Mouse (Mus musculus) liver, embryonic 12.5 days (tissue): ENCODE measurements around the gene Prss23. TPM values are rescaled to one million over a fixed set of nuclear protein-coding genes. Genes with fewer than 3 reads are reported as not detected.
A peak's percentile ranks its signal among the peaks of the same experiment; 100 is the strongest.

ENCODE experiments used
- ATAC-seq: fragments of 200-750 bp; cut with Nextera tagmentation; 2 replicates; pipeline ENCODE4 v1.8.0; 2017; ENCODE audit warnings: moderate number of reproducible peaks, mild to moderate bottlenecking, moderate library complexity
- H3K27ac ChIP-seq: fragments of 300-500 bp; sonication (generic); 2 replicates; pipeline ENCODE4 v1.5.1; 2016; ENCODE audit warnings: mild to moderate bottlenecking
- H3K27me3 ChIP-seq: fragments of 300-500 bp; sonication (generic); replicated peaks from 2 replicates; pipeline ENCODE4 v1.6.1; 2016; ENCODE audit warnings: mild to moderate bottlenecking, moderate library complexity
- H3K36me3 ChIP-seq: fragments of 300-500 bp; sonication (generic); 2 replicates; pipeline ENCODE4 v1.6.1; 2016; ENCODE audit warnings: mild to moderate bottlenecking, moderate library complexity
- H3K4me1 ChIP-seq: fragments of 300-500 bp; sonication (generic); 2 replicates; pipeline ENCODE4 v1.6.1; 2016
- H3K4me2 ChIP-seq: fragments of 300-500 bp; sonication (generic); 2 replicates; pipeline ENCODE4 v1.6.1; 2016; ENCODE audit warnings: mild to moderate bottlenecking, moderate library complexity
- H3K4me3 ChIP-seq: fragments of 300-500 bp; sonication (generic); 2 replicates; pipeline ENCODE4 v1.5.1; 2016; ENCODE audit warnings: mild to moderate bottlenecking, moderate library complexity
- H3K9ac ChIP-seq: fragments of 300-500 bp; sonication (generic); 2 replicates; pipeline ENCODE4 v1.6.1; 2016; ENCODE audit warnings: mild to moderate bottlenecking, moderate library complexity
- H3K9me3 ChIP-seq: fragments of 300-500 bp; sonication (generic); replicated peaks from 2 replicates; pipeline ENCODE4 v1.6.1; 2016; ENCODE audit warnings: mild to moderate bottlenecking, moderate library complexity
- WGBS: fragments of 180-500 bp; shearing (Covaris S2); methylation state at CpG from one replicate; pipeline ENCODE4 v1.1.7; 2016; ENCODE audit not compliant: insufficient replicate concordance; 5-methylcytosine and 5-hydroxymethylcytosine counted together
- polyA plus RNA-seq: library from polyadenylated mRNA; unstranded; fragments of >200 nt; fragmentation: Nextera tagmentation; extraction: Ambion mirVana; gene quantifications from 2 replicates; pipeline ENCODE4 v1.2.1, GENCODE M21; 2016

The Prss23 gene
- polyA plus RNA-seq, 1 experiment from 2014 or later: 5.4 TPM

GRCm38 (mm10) chr7:89554068-89554467, 27.1 kb upstream of the Prss23 start:
- Histone ChIP-seq H3K4me1 (no peaks in the 10 kb centered on the region), H3K27ac (no peak overlapping the region), H3K4me3 (no peak overlapping the region), H3K9ac (no peak overlapping the region), H3K9me3 (no peaks in the 10 kb centered on the region), H3K36me3 (no peaks in the 10 kb centered on the region), H3K27me3 (no peaks in the 10 kb centered on the region), H3K4me2 (no peak overlapping the region)
- no peak for ATAC-seq
- WGBS: 40% methylated on average over 1 of the region's 1 CpGs

DNA sequence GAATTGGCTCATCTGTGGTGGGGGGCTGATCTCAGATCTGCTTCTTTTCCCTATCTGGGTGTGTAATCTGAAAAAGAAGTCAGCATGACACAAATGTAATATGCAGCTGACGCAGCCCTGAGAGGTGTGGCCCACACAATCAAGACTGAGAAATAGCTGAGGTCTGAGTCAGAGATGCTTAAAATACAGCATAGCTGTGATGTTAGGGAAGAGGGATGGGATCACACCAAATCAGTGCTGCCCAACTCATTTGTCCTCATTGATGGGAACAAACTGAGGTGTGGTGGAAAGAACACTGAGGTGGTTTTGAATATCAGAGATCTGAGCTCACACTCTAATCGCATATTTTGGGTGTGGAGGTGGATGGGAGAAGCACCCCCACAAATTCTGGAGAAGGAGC, 14.0 kb upstream of the Prss23 start:
- H3K4me3 ChIP-seq: no peak overlapping the region
- no peaks in the 10 kb centered on the region for H3K9me3 ChIP-seq
- no peaks in the 10 kb centered on the region for H3K27me3 ChIP-seq
- H3K27ac ChIP-seq: no peak overlapping the region
- 74% methylated on average over 2 of the region's 2 CpGs for WGBS
- H3K4me1 ChIP-seq: 0 out of 2 replicates have a peak, but pooled peaks cover 3% of the 10 kb centered on the region
- no peaks in the 10 kb centered on the region for H3K36me3 ChIP-seq
- ATAC-seq: no peak
- no peak overlapping the region for H3K4me2 ChIP-seq
- no peak overlapping the region for H3K9ac ChIP-seq

DNA sequence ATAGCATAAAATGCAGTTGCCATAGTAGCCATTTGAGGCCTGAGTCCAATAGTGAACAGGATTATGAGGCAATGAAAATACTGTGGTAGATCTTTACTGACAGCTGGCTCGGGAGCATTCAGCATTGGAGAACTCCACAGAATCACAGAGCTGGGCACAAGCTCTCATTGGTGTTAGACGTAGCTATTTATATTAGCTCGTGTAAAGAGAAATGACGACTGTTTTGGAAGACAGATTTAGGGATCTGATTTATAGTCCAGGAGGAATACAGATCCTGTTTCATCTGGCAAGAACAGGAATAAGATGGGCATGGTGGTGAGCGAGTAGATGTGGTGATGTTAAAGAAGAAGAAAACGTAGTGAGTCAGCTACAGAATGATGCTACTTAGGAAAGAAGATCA, 12.4 kb upstream of the Prss23 start:
- WGBS: 54% methylated on average over 6 of the region's 6 CpGs
- Histone ChIP-seq H3K36me3 (no peaks in the 10 kb centered on the region), H3K9me3 (no peaks in the 10 kb centered on the region), H3K4me3 (no peak overlapping the region), H3K27ac (no peak overlapping the region), H3K27me3 (no peaks in the 10 kb centered on the region), H3K9ac (no peak overlapping the region), H3K4me2 (no peak overlapping the region), H3K4me1 (0 out of 2 replicates have a peak, but pooled peaks cover 3% of the 10 kb centered on the region)
- ATAC-seq: no peak

DNA sequence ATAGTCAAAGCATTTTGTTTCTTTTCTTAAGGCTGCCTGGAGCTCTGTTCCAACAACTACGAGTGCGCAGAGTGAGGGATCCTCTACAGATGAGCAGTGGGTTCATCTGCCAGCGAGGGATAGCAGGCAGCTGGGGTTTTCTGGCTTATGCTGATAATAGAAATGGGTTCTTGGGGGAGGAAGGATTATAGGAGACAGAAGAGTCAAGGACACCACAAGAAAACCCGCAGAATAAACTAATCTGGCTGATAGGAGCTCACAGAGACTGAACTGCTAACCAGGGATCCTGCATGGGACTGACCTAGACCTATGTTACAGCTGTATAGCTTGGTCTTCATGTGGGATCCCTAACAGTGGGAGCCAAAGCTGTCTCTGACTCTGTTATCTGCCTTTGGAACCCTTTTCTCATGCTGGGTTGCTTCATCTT, 456 bp upstream of the Prss23 start:
- Histone ChIP-seq H3K9me3 (no peaks in the 10 kb centered on the region), H3K27ac (no peak overlapping the region)
- WGBS: 28% methylated on average over 4 of the region's 4 CpGs

DNA sequence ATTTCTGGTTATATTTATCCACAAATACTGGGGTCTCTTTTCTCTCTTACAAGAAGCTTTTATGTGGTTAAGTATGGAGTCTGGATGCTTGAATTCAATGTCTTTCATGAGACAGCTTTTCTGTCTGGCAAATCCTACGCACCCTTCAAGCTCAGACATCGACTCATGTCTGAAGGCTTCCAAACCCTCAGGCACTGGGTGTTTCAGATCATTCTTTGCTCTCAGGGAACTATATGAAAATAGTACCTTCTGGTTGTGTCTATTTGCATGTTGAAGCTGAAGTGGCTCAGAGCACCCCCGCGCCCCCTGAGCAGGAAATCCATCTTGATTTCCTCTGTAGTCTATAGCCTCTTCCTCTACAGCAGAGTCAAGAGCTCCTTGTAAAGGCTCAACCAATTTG, 3.2 kb downstream of the Prss23 start:
- no peak for ATAC-seq
- no peak overlapping the region for H3K4me2 ChIP-seq
- peaks cover 22% of the 10 kb centered on the region for H3K27me3 ChIP-seq
- WGBS: 73% methylated on average over 4 of the region's 4 CpGs
- no peak overlapping the region for H3K27ac ChIP-seq
- no peak overlapping the region for H3K9ac ChIP-seq
- H3K4me3 ChIP-seq: no peak overlapping the region
- 0 out of 2 replicates have a peak, but pooled peaks cover 13% of the 10 kb centered on the region for H3K4me1 ChIP-seq
- no peaks in the 10 kb centered on the region for H3K36me3 ChIP-seq
- no peaks in the 10 kb centered on the region for H3K9me3 ChIP-seq

More for the DNA sequence above, 456 bp upstream of the Prss23 start:
- H3K4me1 ChIP-seq: 0 out of 2 replicates have a peak, but pooled peaks cover 6% of the 10 kb centered on the region
- no peak overlapping the region for H3K4me2 ChIP-seq
- no peak overlapping the region for H3K4me3 ChIP-seq
- peak; percentile 64 for ATAC-seq
- no peaks in the 10 kb centered on the region for H3K27me3 ChIP-seq
- H3K36me3 ChIP-seq: no peaks in the 10 kb centered on the region
- H3K9ac ChIP-seq: no peak overlapping the region

- Histone ChIP-seq H3K4me2 (no peak overlapping the region), H3K4me1 (0 out of 2 replicates have a peak, but pooled peaks cover 8% of the 10 kb centered on the region), H3K9ac (no peak overlapping the region), H3K27me3 (peaks cover 38% of the 10 kb centered on the region), H3K9me3 (no peaks in the 10 kb centered on the region), H3K27ac (no peak overlapping the region), H3K4me3 (no peak overlapping the region), H3K36me3 (no peaks in the 10 kb centered on the region)
- no peak for ATAC-seq
- 40% methylated on average over 10 of the region's 10 CpGs for WGBS
These were observed 4.8 kb downstream of the Prss23 start for GRCm38 (mm10) chr7:89522170-89522569.

DNA sequence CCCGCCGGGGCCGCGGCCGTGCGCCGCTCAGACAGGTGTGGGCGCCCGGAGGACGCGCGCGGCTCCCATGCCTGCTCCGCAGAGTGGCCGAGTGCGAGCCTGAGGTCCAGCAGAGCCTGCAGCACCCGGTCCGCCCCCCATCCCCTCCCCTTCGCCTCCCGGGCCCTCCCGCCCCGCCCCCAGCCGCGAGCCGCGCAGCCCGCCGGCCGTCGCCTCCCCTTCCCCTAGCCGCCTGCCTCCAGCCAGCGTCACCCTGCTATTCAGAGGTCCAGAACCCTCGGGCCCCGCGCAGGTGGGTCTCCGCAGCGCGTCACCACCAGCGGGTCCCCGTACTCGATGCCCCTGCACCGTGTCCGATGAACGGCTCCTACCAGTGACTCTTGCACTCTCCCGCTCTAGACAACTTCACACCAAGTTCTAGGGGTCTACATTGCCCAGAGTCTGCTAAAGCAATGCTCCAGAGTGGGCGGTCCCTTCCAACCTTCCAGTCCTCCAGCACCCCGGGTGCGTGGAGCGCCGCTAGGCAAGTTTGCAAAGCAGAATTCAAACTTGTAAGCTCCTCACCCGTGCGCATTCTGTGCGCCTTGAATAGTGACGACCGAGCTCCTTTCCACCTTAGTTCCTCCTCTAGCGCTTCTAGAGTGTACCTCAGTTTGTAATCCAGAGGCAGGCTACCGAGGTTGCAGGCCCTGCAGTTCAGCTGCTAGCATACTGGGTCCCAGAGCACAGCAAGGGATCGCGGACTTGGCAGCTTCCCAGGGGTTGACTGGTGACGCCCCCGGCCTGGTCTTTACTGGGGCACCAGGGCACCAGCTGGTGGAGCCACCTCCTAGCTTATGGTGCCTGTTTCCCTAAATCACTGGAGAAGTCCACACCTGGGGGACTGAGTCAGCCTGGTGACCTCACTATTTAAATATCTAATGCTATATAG, 9.3 kb downstream of the Prss23 start:
- no peaks in the 10 kb centered on the region for H3K36me3 ChIP-seq
- H3K27ac ChIP-seq: no peak overlapping the region
- peak overlapping the region; percentile 52 for H3K4me3 ChIP-seq
- peak; percentile 69 for ATAC-seq
- peak overlapping the region; percentile 69 for H3K4me2 ChIP-seq
- 0 out of 2 replicates have a peak, but pooled peaks cover 7% of the 10 kb centered on the region for H3K4me1 ChIP-seq
- H3K9me3 ChIP-seq: no peaks in the 10 kb centered on the region
- no peak overlapping the region for H3K9ac ChIP-seq
- peaks cover 59% of the 10 kb centered on the region for H3K27me3 ChIP-seq
- 1% methylated on average over 47 of the region's 61 CpGs for WGBS

- Histone ChIP-seq H3K9me3 (no peaks in the 10 kb centered on the region), H3K4me1 (0 out of 2 replicates have a peak, but pooled peaks cover under 1% of the 10 kb centered on the region), H3K4me2 (peak overlapping the region; percentile 69), H3K9ac (no peak overlapping the region), H3K4me3 (peak overlapping the region; percentile 52), H3K27ac (no peak overlapping the region), H3K36me3 (no peaks in the 10 kb centered on the region), H3K27me3 (peaks cover 59% of the 10 kb centered on the region)
- ATAC-seq: peak; percentile 51
- 9% methylated on average over 32 of the region's 32 CpGs for WGBS
These were observed 10.2 kb downstream of the Prss23 start for GRCm38 (mm10) chr7:89516551-89517459.

- no peaks in the 10 kb centered on the region for H3K36me3 ChIP-seq
- no peaks in the 10 kb centered on the region for H3K4me1 ChIP-seq
- no peak overlapping the region for H3K4me2 ChIP-seq
- no peak overlapping the region for H3K9ac ChIP-seq
- WGBS: 59% methylated on average over 4 of the region's 4 CpGs
- no peak overlapping the region for H3K4me3 ChIP-seq
- H3K9me3 ChIP-seq: no peaks in the 10 kb centered on the region
- H3K27ac ChIP-seq: no peak overlapping the region
- peaks cover 20% of the 10 kb centered on the region for H3K27me3 ChIP-seq
- no peak for ATAC-seq
These were observed 15.0 kb downstream of the Prss23 start for GRCm38 (mm10) chr7:89511921-89512514.

GRCm38 (mm10) chr7:89508672-89509071, 18.3 kb downstream of the Prss23 start:
- no peak overlapping the region for H3K9ac ChIP-seq
- no peaks in the 10 kb centered on the region for H3K9me3 ChIP-seq
- H3K4me1 ChIP-seq: no peaks in the 10 kb centered on the region
- no peak overlapping the region for H3K4me2 ChIP-seq
- H3K27me3 ChIP-seq: no peaks in the 10 kb centered on the region; the same call in 1 of the 2 replicates
- H3K36me3 ChIP-seq: no peaks in the 10 kb centered on the region
- H3K27ac ChIP-seq: no peak overlapping the region
- no peak overlapping the region for H3K4me3 ChIP-seq
- ATAC-seq: no peak
- 69% methylated on average over 4 of the region's 4 CpGs for WGBS

DNA sequence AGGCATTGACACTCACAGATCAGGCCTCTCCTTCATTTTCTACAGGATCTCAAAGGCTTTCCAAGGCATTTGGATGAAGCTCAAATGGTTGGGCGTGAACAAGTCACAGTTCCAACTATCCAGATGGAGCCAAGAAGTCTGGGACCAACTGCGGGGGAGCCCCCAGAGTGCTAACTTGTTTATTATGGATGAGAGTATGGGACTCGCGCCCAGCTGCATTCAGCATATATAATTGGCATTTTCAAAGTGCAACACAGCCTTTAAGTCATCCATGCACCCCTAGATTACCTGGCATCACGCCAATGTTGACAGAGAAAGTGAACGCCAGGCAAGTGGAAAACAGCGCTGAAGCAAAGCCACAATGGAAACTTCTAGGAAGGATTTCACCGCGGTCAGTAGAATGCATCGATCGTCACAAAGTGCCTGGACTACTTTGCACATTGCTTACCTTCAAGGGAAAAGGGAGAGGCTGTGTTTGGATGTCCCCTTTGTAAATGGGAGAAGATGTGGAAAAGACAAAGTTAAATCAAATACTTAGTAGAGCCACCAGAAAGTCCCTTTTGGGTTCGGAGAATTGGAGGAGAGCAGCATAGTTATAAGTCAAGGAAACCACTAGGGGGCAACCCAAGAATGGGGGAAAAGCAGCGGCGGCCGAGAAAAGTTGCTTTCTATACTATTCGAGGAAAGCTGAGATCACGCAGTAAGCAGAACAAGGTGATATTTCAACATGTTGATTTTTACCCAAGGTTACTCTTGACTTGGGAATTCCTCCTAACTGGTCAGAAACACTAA, 27.3 kb downstream of the Prss23 start:
- ATAC-seq: no peak
- H3K36me3 ChIP-seq: no peaks in the 10 kb centered on the region
- H3K4me1 ChIP-seq: no peaks in the 10 kb centered on the region
- H3K4me2 ChIP-seq: peak overlapping the region; percentile 44
- 27% methylated on average over 17 of the region's 17 CpGs for WGBS
- H3K9me3 ChIP-seq: no peaks in the 10 kb centered on the region
- no peak overlapping the region for H3K4me3 ChIP-seq
- H3K9ac ChIP-seq: no peak overlapping the region
- no peaks in the 10 kb centered on the region for H3K27me3 ChIP-seq
- H3K27ac ChIP-seq: no peak overlapping the region
